Mouse (Mus musculus) lung, embryonic 14.5 days (tissue): ENCODE results near the gene Gfra1. TPM values are rescaled to one million over a fixed set of nuclear protein-coding genes. Genes with fewer than 3 reads are reported as not detected.

Source experiments
- ATAC-seq: fragments of 200-750 bp; cut with Nextera tagmentation; 2 replicates; pipeline ENCODE4 v1.8.0; 2017; ENCODE audit warnings: mild to moderate bottlenecking, moderate TSS enrichment, moderate library complexity; ENCODE audit not compliant: insufficient read depth
- DNase-seq: peaks from one replicate; pipeline ENCODE4 v3.0.0-alpha.2; 2015
- H3K27ac ChIP-seq: fragments of 300-500 bp; sonication (generic); 2 replicates; pipeline ENCODE4 v1.5.1; 2014; ENCODE audit warnings: low read depth, mild to moderate bottlenecking, moderate library complexity
- H3K27me3 ChIP-seq: fragments of 300-500 bp; sonication (generic); 2 replicates; pipeline ENCODE4 v1.6.1; 2014; ENCODE audit warnings: low read length, control low read depth; ENCODE audit not compliant: insufficient read depth
- H3K36me3 ChIP-seq: fragments of 300-500 bp; sonication (generic); 2 replicates; pipeline ENCODE4 v1.6.1; 2014; ENCODE audit warnings: control low read depth; ENCODE audit not compliant: insufficient read depth
- H3K4me1 ChIP-seq: fragments of 300-500 bp; sonication (generic); 2 replicates; pipeline ENCODE4 v1.6.1; 2014; ENCODE audit warnings: antibody characterized with exemption, control low read depth; ENCODE audit not compliant: insufficient read depth
- H3K4me2 ChIP-seq: fragments of 300-500 bp; sonication (generic); 2 replicates; pipeline ENCODE4 v1.6.1; 2014; ENCODE audit warnings: mild to moderate bottlenecking
- H3K4me3 ChIP-seq: fragments of 300-500 bp; sonication (generic); 2 replicates; pipeline ENCODE4 v1.5.1; 2014; ENCODE audit warnings: low read depth, low read length
- H3K9ac ChIP-seq: fragments of 300-500 bp; sonication (generic); 2 replicates; pipeline ENCODE4 v1.6.1; 2014
- H3K9me3 ChIP-seq: fragments of 300-500 bp; sonication (generic); 2 replicates; pipeline ENCODE4 v1.6.1; 2016; ENCODE audit warnings: low read depth, low read length, control low read depth
- CTCF ChIP-seq: IDR thresholded peaks from 2 replicates; pipeline ENCODE4 v1.5.1; 2016; ENCODE audit warnings: antibody characterized with exemption, low read depth
- WGBS: fragments of 180-500 bp; shearing (Covaris S2); extraction: QIAGEN DNeasy Blood & Tissue Kit; methylation state at CpG from one replicate; pipeline ENCODE4 v1.1.7; 2014; 5-methylcytosine and 5-hydroxymethylcytosine counted together
- polyA plus RNA-seq: library from polyadenylated mRNA; unstranded; fragments of >200 nt; fragmentation: Nextera tagmentation; extraction: Ambion mirVana; gene quantifications from 2 replicates; pipeline ENCODE4 v1.2.1, GENCODE M21; 2014

Gfra1 gene
- polyA plus RNA-seq, 1 experiment from 2014 or later = 6.7 TPM

DNA sequence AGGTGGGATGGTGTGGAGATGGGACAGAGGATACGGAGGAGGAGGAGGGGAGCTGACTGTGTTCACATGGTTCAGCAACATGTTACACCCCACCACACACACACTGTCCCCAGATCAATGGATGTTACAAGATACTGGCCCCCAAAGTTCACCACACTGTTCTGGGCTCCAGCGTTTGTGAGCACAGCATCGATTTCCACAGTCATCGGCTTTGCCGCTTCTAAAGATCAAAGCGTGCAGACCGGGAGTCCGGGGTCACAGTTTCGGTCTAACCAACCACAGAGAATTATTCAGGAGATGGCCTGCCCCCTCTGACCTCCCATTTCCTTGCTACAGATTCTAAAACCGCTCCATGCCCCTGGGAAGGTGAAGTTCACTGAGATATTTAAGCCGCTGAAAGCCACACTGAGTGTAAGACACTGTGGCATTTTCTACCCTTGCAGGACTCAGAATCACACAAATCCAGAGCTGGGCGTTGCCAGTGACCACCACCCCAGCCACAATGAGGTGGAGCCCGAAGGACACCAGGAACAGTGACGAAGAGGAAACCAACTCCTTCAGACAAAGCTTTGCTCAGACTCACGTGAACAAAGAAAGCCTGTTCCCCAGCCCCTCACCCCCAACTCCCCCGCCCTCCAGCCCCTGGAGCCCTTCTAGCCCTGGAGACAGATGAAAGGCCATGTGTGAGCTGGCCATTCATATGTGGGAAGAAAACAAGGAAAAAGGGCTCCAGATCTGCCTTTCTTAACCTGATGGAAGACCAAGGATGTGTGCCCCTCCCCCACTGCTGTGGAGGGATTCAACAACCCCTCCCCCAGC lies 59.7 kb downstream of the Gfra1 start:
- Histone ChIP-seq H3K9ac (no peak overlapping the region), H3K4me3 (no peak overlapping the region), H3K4me1 (no peaks in the 10 kb centered on the region), H3K4me2 (no peak overlapping the region), H3K9me3 (no peaks in the 10 kb centered on the region), H3K27ac (peak overlapping the region; percentile 76), H3K27me3 (no peaks in the 10 kb centered on the region), H3K36me3 (no peaks in the 10 kb centered on the region)
- 60% methylated on average over 16 of the region's 16 CpGs for WGBS
- DNase-seq (peak; percentile 33), ATAC-seq (peak; percentile 28; the same call in 1 of the 2 replicates)
- TF ChIP-seq CTCF = no peak

GRCm38 (mm10) chr19:58393121-58393520 lies 62.6 kb downstream of the Gfra1 start:
- no peak overlapping the region for H3K27ac ChIP-seq
- no peaks in the 10 kb centered on the region for H3K27me3 ChIP-seq
- no peak for TF ChIP-seq CTCF
- H3K36me3 ChIP-seq = no peaks in the 10 kb centered on the region
- H3K4me2 ChIP-seq = no peak overlapping the region
- no peaks in the 10 kb centered on the region for H3K9me3 ChIP-seq
- ATAC-seq (no peak), DNase-seq (no peak)
- H3K9ac ChIP-seq = no peak overlapping the region
- no peak overlapping the region for H3K4me3 ChIP-seq
- H3K4me1 ChIP-seq = no peaks in the 10 kb centered on the region
- WGBS = 86% methylated on average over 7 of the region's 7 CpGs

DNA sequence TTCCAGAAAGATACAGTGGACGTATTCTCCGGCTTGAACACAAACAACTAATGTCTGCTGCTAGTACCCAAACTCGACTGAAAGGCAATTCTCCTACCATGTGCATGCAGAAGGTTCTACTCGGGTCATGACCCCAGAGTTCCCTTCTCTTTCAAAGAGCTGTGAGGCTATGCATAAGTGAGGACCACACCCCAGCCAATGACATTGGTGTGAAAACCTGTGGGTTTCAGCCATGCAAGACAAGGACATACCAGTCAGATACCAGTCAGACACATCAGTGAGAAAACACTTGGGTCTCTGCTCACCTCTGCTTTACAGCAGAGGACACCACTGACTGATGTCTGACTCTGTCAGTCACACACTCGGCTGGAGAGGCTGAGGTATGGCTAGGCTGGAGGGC lies 63.9 kb downstream of the Gfra1 start:
- DNase-seq (no peak), ATAC-seq (no peak)
- no peak overlapping the region for H3K9ac ChIP-seq
- no peak overlapping the region for H3K27ac ChIP-seq
- H3K9me3 ChIP-seq = no peaks in the 10 kb centered on the region
- H3K27me3 ChIP-seq = no peaks in the 10 kb centered on the region
- no peak overlapping the region for H3K4me2 ChIP-seq
- 70% methylated on average over 5 of the region's 5 CpGs for WGBS
- H3K36me3 ChIP-seq = no peaks in the 10 kb centered on the region
- TF ChIP-seq CTCF = no peak
- no peak overlapping the region for H3K4me3 ChIP-seq
- H3K4me1 ChIP-seq = no peaks in the 10 kb centered on the region

- Histone ChIP-seq H3K9me3 (no peaks in the 10 kb centered on the region), H3K27me3 (no peaks in the 10 kb centered on the region), H3K4me2 (no peak overlapping the region), H3K4me1 (no peaks in the 10 kb centered on the region), H3K4me3 (no peak overlapping the region), H3K9ac (no peak overlapping the region), H3K27ac (no peak overlapping the region), H3K36me3 (no peaks in the 10 kb centered on the region)
- DNase-seq (no peak), ATAC-seq (no peak)
- TF ChIP-seq CTCF = no peak
- WGBS = 84% methylated on average over 8 of the region's 8 CpGs
Observed at GRCm38 (mm10) chr19:58389466-58389865, 66.2 kb downstream of the Gfra1 start.

DNA sequence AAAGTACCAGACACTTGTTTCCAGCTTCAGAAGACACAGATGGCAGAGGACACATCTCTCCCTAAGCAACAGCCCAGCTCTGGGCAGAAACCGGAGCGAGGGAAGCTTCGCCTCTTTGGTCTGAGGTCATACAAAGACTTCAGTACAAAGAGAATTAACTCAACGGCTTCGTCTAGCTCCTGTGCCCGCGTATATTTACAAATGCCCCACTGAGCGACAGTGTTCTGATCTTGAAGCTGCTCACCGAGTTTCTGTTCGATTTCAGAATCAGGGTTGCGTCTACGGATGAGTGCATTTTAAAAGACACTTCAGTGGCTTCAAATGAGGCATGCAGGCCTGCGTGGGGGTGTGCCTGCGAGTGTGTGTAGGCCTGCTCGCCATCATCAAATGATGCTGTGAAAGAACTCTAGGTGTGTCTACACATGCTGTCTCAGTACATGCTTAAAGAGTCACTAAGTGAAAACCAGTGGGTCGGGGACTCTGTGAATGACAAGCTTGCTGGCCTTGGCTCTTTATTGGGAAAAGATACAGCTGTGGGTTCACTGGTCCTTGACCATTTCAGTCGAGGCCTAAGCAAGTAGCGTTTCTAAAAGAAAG lies 66.8 kb downstream of the Gfra1 start:
- no peak overlapping the region for H3K27ac ChIP-seq
- TF ChIP-seq CTCF = no peak
- H3K4me2 ChIP-seq = no peak overlapping the region
- H3K4me1 ChIP-seq = no peaks in the 10 kb centered on the region
- H3K9me3 ChIP-seq = no peaks in the 10 kb centered on the region
- 80% methylated on average over 18 of the region's 18 CpGs for WGBS
- H3K27me3 ChIP-seq = no peaks in the 10 kb centered on the region
- H3K9ac ChIP-seq = no peak overlapping the region
- ATAC-seq = no peak
- no peaks in the 10 kb centered on the region for H3K36me3 ChIP-seq
- no peak overlapping the region for H3K4me3 ChIP-seq
- no peak for DNase-seq

DNA sequence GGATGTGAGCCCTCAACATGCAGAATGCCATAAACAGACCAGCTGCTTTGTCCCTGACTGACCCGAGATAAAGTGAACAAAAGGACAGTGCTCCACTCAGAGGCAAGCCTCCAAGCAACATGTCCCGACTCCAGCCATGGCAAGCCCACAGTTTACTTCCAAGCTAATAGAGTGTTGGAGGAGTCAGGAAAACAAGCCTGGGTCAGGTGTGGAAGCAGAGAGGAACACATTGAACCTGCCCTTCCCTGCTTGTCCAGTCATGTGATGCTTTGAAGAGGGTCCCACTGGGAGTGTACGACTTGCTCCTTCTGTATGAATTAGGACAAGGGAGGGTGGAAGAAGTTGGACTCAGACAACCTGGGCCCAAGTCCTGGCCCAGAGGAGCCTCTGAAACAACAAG lies 72.4 kb downstream of the Gfra1 start:
- Histone ChIP-seq H3K4me1 (no peaks in the 10 kb centered on the region), H3K9me3 (no peaks in the 10 kb centered on the region), H3K27me3 (no peaks in the 10 kb centered on the region), H3K4me3 (no peak overlapping the region), H3K27ac (no peak overlapping the region), H3K9ac (no peak overlapping the region), H3K36me3 (no peaks in the 10 kb centered on the region), H3K4me2 (no peak overlapping the region)
- no peak for ATAC-seq
- TF ChIP-seq CTCF = no peak
- WGBS = 56% methylated on average over 3 of the region's 3 CpGs
- no peak for DNase-seq

- no peak overlapping the region for H3K9ac ChIP-seq
- no peak overlapping the region for H3K4me3 ChIP-seq
- H3K27me3 ChIP-seq = no peaks in the 10 kb centered on the region
- no peak overlapping the region for H3K27ac ChIP-seq
- TF ChIP-seq CTCF = no peak
- no peak overlapping the region for H3K4me2 ChIP-seq
- peak; percentile 41; the same call in 1 of the 2 replicates for ATAC-seq
- no peaks in the 10 kb centered on the region for H3K36me3 ChIP-seq
- peak; percentile 24 for DNase-seq
- WGBS = 74% methylated on average over 7 of the region's 7 CpGs
- no peaks in the 10 kb centered on the region for H3K9me3 ChIP-seq
- no peaks in the 10 kb centered on the region for H3K4me1 ChIP-seq
Observed at GRCm38 (mm10) chr19:58382535-58382934, 73.2 kb downstream of the Gfra1 start.
